Mouse (Mus musculus): Measurements from ENCODE around the gene Apoa4. TPM values are rescaled to one million over a fixed set of nuclear protein-coding genes. Genes with fewer than 3 reads are reported as not detected.

Apoa4 gene
- total RNA-seq, 2 experiments from 2014 or later = not detected

DNA sequence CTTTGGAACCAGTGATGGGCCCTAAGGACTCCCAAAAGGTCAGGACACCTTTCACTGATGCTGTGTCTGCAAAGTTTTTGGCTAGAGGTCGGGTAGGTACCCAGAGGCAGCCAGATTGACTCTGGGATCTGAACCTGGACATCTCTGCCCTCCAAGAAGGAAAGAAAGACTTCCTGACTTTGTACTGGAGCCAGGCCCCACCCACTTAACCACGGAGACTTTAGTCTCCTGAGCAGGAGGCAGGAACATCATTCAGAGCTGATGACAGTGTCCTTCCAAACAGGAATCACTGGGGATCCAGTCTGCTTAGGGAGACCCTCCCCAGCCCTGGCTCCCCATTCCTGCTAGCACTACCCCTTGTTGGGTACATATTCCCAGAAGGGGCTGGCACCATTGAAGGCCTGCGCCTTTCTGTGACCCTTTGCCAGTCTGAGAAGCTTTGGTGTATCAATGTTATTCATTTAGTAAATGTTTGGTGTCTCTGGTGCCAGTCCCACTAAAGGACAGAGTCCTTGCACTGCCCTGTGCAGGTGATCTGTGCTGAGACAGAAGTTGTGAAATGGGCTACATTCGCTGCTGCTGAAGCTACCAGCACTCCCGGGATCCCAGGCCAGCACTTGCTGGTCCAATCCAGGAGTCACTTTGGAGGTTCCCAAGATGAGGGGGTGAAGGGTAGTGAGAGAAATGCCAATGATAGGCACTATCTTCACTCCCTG, 15.4 kb upstream of the Apoa4 start:
- no peak for DNase-seq (ENCODE audit: low spot score in 2 of 2)

DNA sequence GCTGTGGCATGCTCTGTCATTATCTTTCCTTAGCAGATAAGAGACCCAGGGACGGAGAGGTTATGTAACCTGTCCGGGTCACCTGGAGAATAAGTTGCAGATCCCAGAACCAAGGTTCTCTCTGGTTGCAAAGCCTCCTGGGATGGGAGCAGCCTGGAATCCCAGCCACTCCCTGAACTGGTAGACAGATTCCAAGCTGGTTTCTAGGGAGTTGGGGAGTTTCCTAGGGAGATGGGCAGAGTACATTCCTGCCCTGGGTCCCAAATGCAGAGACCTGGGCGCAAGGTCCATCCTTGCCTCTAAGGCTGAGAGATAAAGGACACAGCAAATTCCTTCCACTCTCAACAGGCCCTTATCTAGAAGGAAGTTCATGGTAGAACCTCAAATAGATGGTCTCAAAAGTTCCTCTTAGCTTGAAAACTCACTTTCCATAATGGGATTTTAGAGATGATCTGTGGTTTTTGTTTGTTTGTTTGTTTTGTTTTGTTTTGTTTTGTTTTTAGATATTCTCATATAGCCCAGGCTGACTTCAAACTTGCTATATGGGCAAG, 13.4 kb upstream of the Apoa4 start:
- no peak for DNase-seq (ENCODE audit: low spot score in 2 of 2)

DNA sequence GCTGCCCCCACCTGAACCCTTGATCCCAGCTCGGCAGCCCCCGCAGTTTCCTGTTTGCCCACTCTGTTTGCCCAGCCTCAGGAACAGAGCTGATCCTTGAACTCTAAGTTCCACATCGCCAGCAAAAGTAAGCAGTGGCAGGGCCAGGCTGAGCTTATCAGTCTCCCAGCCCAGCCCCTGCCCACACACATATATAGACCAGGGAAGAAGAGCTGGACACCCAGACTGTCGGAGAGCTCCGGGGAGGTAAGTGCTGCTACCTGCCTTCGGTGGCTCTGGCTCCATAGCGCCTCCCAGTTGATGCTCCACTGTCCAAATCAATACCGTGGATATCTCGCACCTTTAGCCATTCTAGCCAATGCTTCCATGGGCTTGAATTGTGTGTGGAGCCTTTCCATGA, 12.0 kb upstream of the Apoa4 start, which contains the start of gene Apoa1:
TSS of gene Apoa1 (plus strand) at position 90 of the 400 bp plus-strand sequence.
- DNase-seq (ENCODE audit: low spot score in 2 of 2) = no peak

DNA sequence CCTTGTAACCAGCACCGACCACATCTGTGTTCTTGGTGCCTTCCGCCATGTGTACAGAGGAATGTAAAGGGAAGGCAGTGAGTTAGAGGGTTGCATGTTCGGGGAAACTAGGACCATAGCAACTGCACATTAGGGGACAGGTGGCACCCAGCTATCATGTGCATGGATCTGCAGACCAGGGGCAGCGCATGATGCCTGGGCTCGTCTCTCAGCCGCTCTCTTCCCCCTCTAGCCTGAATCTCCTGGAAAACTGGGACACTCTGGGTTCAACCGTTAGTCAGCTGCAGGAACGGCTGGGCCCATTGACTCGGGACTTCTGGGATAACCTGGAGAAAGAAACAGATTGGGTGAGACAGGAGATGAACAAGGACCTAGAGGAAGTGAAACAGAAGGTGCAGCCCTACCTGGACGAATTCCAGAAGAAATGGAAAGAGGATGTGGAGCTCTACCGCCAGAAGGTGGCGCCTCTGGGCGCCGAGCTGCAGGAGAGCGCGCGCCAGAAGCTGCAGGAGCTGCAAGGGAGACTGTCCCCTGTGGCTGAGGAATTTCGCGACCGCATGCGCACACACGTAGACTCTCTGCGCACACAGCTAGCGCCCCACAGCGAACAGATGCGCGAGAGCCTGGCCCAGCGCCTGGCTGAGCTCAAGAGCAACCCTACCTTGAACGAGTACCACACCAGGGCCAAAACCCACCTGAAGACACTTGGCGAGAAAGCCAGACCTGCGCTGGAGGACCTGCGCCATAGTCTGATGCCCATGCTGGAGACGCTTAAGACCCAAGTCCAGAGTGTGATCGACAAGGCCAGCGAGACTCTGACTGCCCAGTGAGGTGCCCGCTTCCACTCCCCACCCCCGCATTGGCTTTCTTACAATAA, 10.7 kb upstream of the Apoa4 start:
- peak; percentile 85 to 91 for DNase-seq (ENCODE audit: low spot score in 2 of 2)

DNA sequence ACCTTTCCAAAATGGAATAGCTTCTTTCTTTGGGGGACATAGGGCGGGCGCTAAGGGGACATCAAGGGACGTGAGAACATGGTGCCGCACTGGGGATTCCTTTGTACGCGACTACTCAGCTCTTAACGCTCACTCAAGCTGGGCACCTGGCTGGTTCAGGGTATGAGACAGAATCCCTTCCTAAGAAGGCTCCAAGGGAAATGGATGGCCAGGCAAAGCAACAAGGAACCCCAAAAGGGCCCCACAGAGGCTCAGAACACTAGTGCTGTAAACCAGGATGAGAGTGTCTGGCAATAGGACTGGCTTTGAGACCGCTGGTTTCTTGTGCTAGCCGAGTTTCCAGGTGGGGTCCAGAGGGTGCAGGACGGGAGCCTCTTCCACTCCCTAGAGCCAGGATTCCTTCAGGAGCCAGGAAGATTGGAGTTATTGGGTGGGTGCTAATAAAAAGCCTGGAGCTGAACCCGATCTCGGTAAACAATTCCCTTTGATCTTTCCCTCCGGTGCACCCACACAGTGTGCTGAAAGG, 10.0 kb upstream of the Apoa4 start:
- no peak for DNase-seq (ENCODE audit: low spot score in 2 of 2)

DNA sequence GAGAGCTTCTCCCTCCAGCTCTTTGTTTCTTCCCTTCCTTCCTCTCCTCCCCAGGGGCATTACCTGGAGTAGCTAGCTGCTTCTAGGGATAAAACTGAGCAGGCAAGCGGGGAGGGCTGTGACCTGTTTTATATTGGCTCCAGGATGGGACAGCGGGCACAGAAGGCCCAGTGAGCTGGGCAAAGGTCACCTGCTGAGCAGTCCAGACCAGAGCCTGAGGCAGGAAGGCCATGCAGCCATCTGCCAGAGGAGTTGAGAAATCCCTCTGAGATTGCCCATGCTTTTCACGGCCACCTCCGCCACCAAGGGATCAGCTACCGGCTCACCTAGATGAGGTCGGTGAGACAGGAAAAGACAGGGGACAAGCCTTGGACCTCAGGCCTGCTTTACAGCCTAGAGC, 5.3 kb upstream of the Apoa4 start:
- no peak for DNase-seq (ENCODE audit: low spot score in 2 of 2)

DNA sequence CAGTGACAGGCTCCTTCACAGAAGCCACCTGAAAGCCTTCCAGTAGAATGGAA, 5.1 kb upstream of the Apoa4 start, which contains the start of gene Apoc3:
TSS of gene Apoc3 (minus strand) at position 41 of the 53 bp plus-strand sequence.
- no peak for DNase-seq (ENCODE audit: low spot score in 2 of 2)

DNA sequence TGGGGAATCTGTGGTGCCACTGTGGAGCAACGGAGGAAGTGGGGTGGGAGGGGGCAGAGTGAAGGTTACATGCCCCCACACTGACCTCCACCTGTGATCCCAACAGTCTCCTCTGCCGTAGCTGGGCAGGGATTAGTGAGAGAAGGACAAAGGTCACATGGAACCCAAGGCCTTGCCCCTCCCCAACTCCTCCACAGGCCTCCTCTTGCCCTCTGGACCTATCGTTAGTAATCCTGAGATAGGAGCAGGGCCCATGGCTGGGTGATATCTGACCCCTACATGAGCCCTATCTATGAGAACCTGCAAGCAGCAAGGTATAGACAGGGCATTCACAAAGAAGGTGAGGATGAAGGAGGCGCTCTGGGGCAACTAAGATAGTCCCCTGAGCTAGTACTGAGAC, 4.8 kb upstream of the Apoa4 start:
- no peak for DNase-seq (ENCODE audit: low spot score in 2 of 2)

DNA sequence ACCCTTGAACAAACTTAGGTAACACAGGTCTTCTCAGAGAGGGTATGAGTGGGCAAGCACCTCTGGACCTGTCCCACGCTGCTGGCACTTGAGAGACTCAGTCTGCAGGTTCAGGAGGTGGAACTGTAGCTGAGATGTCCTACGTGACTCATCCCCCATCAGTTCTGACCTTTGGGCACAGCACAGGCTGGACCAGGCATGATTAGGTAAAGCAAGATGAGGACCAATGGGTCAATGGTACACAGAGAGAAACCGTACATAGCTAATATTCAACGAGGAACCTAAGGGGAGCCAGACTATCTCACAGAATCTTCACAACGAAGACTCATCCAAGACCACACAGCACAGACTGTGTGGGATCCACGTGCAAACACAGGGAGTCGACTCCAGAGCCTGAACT, 1.6 kb upstream of the Apoa4 start:
- no peak for DNase-seq (ENCODE audit: low spot score in 2 of 2)

DNA sequence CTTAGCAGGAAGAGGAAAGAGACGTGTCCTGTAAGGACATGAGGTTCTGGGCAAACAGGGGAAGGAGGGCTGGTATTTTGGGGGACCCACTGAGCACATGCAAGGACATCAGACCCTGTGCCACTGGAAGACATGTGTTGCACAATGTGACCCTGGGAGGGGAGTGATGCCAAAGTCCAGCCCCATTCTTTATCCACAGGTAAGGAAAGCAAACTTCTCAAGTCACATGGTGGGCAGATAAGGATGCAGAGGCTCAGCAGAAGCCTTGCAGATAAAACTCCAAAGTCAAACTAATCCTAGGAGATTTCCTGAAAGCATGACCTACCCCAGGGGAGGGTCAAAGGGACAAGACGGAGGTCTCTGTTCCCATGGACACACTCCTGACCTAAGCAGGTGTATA, 1.3 kb downstream of the Apoa4 start:
- DNase-seq (ENCODE audit: low spot score in 2 of 2) = no peak

DNA sequence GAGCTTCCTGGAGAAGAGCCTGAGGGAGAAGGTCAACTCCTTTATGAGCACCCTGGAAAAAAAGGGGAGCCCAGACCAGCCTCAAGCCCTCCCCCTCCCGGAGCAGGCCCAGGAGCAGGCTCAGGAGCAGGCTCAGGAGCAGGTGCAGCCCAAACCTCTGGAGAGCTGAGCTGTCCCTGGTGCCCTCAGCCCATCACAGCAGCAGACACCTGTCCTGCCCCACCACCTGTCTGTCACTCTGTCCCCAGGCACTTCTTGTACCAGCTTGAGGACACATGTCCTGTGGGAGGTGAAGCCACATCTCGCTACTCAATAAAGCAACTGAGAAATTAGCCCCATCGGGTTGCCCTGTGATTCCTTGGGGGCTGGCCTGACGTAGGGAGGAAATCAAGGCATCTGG, 2.6 kb downstream of the Apoa4 start:
- DNase-seq (ENCODE audit: low spot score in 2 of 2) = no peak

DNA sequence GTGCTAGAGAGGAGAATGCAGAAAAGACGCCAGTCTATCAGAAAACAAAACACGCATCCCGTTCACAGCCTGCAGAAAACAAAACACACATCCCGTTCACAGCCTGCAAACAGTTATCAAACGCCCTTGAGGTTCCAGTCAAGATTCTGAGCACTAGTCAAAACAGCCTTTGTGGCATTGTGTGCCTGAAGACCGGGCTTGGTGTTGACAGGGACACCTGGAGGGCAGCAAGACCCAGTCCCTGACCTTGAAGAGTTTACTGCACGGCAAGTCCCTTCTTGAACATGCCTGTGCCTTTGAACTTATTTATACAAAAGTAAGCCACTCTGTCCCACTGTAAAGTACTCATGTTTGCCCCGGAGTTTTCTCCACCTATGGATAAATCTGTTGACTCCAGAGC, 3.1 kb downstream of the Apoa4 start:
- DNase-seq (ENCODE audit: low spot score in 2 of 2) = no peak

DNA sequence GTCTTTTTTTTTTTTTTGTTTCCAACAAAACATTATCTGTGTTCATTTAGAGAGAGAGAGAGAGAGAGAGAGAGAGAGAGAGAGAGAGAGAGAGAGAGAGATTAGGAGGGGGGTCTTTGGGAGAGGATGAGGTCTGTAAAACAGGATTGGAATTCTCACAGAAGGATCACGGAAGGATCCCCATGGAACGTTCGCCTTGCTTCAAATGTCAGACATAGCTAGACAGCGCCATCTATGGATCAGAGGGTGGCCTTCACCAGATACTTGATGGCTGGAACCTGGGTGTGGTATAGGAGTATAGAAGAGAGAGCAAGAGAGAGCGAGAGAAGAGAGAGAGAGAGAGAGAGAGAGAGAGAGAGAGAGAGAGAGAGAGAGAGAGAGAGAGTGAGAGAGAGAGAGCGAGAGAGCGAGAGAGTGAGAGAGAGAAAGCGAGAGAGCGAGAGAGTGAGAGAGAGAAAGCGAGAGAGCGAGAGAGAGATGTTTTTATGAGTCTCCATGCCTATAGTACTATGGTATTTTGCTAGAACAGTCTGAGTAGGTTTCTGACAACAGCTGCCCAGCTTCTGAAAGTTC, 6.3 kb downstream of the Apoa4 start:
- DNase-seq (ENCODE audit: low spot score in 2 of 2) = peak; percentile 44 to 80

DNA sequence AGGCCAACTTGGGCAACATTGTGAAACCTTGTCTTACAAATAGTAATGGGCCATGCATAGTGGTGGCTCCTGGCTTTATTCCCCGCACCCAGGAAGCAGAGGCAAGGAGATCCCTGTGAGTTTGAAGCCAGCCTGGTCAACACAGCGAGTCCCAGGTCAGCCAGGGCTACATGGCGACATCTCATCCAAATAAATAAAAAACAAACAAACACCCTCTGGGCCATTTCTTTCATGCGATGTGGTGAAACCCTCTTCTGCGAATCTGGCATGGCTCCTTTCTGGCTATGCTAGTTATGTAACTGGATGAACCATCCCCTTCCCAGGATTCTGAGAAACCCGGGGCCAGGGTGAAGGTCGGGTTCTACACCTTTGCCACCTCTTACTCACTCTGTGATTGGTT, 15.7 kb downstream of the Apoa4 start:
- no peak for DNase-seq (ENCODE audit: low spot score in 2 of 2)

DNA sequence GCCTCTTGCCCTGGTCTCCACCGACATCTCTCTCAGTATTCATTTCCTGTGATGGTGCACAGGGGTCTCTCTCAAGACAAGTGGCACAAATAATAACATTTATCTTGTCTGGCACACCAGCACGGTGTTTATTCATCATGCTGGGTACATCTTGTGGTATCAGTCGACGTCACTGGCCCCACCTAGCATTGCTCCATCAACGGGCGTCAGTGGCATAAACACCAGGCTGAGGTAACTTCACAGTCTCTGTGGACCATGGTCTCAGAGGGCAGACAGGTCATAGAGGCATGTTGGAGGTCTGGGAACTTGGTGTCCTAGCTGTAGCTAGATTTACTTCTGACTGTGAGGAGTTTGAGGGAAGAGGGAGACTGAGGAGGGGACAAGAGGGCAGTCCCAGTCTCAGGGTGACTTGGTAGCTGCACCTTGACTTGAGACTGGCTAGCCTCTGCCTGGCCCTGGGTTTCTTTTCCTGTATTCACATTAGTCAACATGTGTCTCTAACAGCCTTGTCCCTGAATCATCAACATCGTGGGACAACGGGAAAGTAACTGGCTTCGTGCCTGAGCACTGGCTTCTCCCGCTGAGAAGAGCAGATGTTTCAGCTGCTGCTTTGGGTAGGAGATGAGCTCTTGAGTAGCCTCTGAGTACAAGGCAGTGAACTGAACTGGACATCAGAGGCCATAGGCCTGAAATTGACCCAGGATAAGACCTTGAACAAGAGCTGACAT, 16.3 kb downstream of the Apoa4 start:
- no peak for DNase-seq (ENCODE audit: low spot score in 2 of 2)

DNA sequence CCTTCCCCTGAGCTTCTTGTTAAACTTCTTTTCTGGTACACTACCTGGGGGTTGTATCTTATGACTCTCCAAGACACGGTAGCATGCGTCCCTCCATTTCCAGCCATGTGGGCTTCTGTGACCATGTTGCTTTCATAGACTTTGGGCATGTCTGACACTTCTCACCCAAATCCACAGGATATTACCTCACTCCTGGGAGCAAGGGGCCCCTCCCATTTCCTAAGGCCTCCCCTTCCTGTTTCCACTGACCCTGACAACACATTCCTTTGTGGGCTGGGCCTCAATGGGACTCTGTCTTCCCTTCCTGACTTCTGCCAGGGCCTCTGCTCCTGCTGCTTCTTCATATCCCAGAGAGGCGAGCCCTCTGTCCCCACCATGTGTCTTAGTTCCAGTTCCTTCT, 17.1 kb downstream of the Apoa4 start:
- no peak for DNase-seq (ENCODE audit: low spot score in 2 of 2)

DNA sequence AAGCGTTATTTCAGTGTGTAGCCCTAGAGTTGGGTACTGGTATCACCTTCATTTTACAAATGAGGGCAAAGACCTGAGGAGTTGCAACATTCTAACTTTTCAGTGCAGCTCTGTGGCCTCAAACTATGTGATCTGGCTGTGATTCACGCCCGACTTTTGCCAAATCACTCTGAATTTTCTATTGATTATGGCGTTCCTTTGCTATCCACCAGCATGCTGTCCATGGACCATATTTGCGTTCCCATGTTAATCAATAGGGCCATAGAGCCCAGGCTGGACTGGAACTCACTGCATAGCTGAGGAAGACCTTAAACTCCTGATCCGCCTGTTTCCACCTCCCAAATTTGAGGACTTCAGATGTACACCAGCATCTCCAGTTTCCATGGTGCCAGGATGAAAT, 18.6 kb downstream of the Apoa4 start:
- no peak for DNase-seq (ENCODE audit: low spot score in 2 of 2)

DNA sequence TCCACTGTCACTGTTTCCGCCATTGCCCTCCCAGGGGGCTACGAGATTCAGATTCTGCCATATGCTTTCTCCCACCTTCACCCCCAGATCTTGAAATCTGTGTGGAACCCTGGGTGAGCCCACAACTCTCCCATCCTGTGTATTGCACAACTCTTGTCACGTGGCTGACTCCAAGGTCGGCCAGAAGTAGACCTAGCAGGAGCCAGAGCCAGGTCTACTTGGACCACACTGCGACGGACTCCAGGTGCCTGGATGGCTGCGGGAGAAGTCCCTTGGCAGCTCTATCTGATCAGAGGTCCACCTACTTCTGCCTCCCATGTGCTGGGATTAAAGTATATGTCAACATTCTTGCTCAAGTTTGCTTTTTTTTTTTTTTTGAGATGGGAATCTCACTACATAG, 20.6 kb downstream of the Apoa4 start:
- DNase-seq (ENCODE audit: low spot score in 2 of 2) = no peak

DNA sequence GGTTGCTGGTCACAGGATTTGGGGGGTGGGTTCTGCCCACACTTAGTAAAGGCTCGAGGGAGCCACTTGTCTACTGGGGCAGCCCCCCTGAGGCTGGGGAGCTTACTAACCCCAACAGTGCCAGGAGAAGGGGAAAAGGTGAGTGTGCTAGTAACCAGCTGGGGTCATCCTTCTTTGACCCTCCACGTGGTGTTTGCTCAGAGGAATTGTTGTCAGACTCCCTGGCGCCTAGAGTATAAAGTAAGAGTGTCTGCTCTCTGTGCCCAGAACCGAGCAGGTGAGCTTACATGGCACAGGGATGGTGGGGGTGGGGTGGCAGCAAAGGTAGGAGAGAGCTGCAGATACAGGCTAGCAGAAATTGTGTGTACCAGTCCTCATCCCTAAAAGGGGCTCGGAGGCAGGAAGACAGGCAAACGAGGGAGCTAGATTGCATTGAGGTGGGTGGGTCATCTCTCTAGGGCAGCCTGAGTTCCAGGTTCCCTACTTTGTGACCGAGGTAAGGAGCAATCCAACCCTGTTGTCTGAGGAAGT, 27.9 kb downstream of the Apoa4 start, which contains the start of gene Apoa5:
TSS of gene Apoa5 (plus strand) at position 291 of the 531 bp plus-strand sequence.
- no peak for DNase-seq (ENCODE audit: low spot score in 2 of 2)

DNA sequence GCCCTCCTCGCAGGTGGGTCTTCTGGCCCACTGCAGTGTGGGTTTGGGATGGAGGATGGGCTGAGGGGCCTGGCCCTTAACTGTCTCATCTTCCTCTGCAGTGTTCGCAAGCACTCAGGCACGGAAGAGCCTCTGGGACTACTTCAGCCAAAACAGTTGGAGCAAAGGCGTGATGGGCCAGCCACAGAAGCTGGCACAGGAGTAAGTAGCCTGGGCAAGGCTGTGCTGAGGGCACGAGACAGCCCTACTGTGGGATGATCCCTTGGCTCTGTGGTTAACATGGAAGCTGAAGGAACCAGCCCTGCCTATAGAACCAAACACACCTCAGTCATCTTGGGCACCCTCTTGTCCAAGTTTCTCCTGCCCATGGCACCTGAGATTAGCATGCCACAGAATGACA, 28.6 kb downstream of the Apoa4 start:
- no peak for DNase-seq (ENCODE audit: low spot score in 2 of 2)

DNA sequence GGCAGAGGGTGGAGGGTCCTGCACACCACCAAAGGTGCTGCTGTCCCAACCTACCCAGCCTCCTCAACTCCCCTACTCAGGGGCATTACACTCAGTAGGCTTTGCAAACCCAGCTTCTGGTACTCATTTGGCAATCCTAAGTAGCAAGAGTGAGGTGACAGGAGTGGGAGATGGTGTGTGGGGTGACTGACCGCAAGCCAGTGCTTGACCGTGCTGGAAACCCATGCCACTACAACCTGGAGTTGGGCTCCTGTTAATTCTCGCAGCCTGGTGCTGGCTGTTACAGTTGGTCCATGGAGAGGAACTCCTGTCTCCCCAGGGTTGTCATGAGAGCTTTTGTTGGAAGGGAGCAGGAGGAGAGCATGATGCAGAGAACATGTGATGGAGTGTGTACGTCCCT, 30.3 kb downstream of the Apoa4 start:
- no peak for DNase-seq (ENCODE audit: low spot score in 2 of 2)

All from layer of hippocampus, adult 18-20 months (tissue).